ENCODE assay signal across 7 mouse cellular contexts in genomic region chr6:87810713-87811669, GRCm38 (mm10). TPM values are rescaled to one million over a fixed set of nuclear protein-coding genes. Genes with fewer than 3 reads are reported as not detected.
DNase-seq lines count a peak whose midpoint lies in the region; ATAC-seq and TF ChIP-seq lines count a peak whose summit lies in the region.

No protein-coding gene starts in this region.

- 1% methylated on average over 77 of the region's 77 CpGs for WGBS in embryonic facial prominence, embryonic 10.5 days
- WGBS in intestine, postnatal 0 days, result under 1% methylated on average over 68 of the region's 77 CpGs
- under 1% methylated on average over 70 of the region's 77 CpGs for WGBS in limb, embryonic 13.5 days
- under 1% methylated on average over 77 of the region's 77 CpGs for whole genome bisulfite sequencing in midbrain, embryonic 14.5 days

- H3K27ac ChIP-seq in embryonic facial prominence, embryonic 10.5 days (replicated peaks), result peak overlapping the region; percentile 81
- peak overlapping the region; percentile 95 for H3K27ac ChIP-seq in intestine, postnatal 0 days (ENCODE audit: low read depth, low read length)
- peak overlapping the region; percentile 77 for H3K27ac ChIP-seq in limb, embryonic 13.5 days
- H3K27ac ChIP-seq in midbrain, embryonic 14.5 days (replicated peaks; ENCODE audit: low read depth, low read length), result peak overlapping the region; percentile 60

- peak; percentile 60 for DNase-seq in embryonic facial prominence, embryonic 10.5 days (ENCODE audit: low spot score)
- peak; percentile 99 for DNase-seq in heart, adult 11 months
- DNase-seq in midbrain, embryonic 14.5 days, result peak; percentile 68
- DNase-seq in spleen, adult 18-20 months, result peak; percentile 64 to 70

- H3K4me2 ChIP-seq in intestine, postnatal 0 days (replicated peaks; ENCODE audit: low read depth), result peak overlapping the region; percentile 87
- H3K4me2 ChIP-seq in limb, embryonic 13.5 days (replicated peaks), result peak overlapping the region; percentile 95
- H3K4me2 ChIP-seq in midbrain, embryonic 14.5 days (ENCODE audit: low read length), result peak overlapping the region; percentile 93

- H3K27me3 ChIP-seq in embryonic facial prominence, embryonic 10.5 days (replicated peaks; ENCODE audit: low read depth, poor library complexity, severe bottlenecking), result peaks cover 11% of the 10 kb centered on the region
- no peaks in the 10 kb centered on the region for H3K27me3 ChIP-seq in intestine, postnatal 0 days (replicated peaks; ENCODE audit: control insufficient read depth, insufficient read depth, low read length)
- H3K27me3 ChIP-seq in limb, embryonic 13.5 days, result no peaks in the 10 kb centered on the region
- H3K27me3 ChIP-seq in midbrain, embryonic 14.5 days (ENCODE audit: control insufficient read depth, insufficient read depth, low read length), result no peaks in the 10 kb centered on the region

- peak overlapping the region; percentile 92 for H3K9ac ChIP-seq in intestine, postnatal 0 days (ENCODE audit: low read depth, low read length)
- H3K9ac ChIP-seq in limb, embryonic 13.5 days, result peak overlapping the region; percentile 89
- peak overlapping the region; percentile 73 for H3K9ac ChIP-seq in midbrain, embryonic 14.5 days (replicated peaks; ENCODE audit: low read length)

- peaks cover 26% of the 10 kb centered on the region for H3K36me3 ChIP-seq in embryonic facial prominence, embryonic 10.5 days (replicated peaks)
- H3K36me3 ChIP-seq in intestine, postnatal 0 days (ENCODE audit: control insufficient read depth, insufficient read depth), result no peaks in the 10 kb centered on the region
- peaks cover 22% of the 10 kb centered on the region for H3K36me3 ChIP-seq in limb, embryonic 13.5 days
- peaks cover 20% of the 10 kb centered on the region for H3K36me3 ChIP-seq in midbrain, embryonic 14.5 days (ENCODE audit: control insufficient read depth, insufficient read depth, low read length)

- 0 out of 2 replicates have a peak, but pooled peaks have one; percentile 1 for TF ChIP-seq CTCF in intestine, postnatal 0 days (IDR thresholded peaks at IDR 0.05; ENCODE audit: low read depth)

- H3K4me1 ChIP-seq in embryonic facial prominence, embryonic 10.5 days, result peaks cover 33% of the 10 kb centered on the region
- H3K4me1 ChIP-seq in intestine, postnatal 0 days (replicated peaks; ENCODE audit: control insufficient read depth, insufficient read depth, low read length), result 0 out of 2 replicates have a peak, but pooled peaks cover 8% of the 10 kb centered on the region
- peaks cover 26% of the 10 kb centered on the region for H3K4me1 ChIP-seq in limb, embryonic 13.5 days
- H3K4me1 ChIP-seq in midbrain, embryonic 14.5 days (ENCODE audit: control insufficient read depth, insufficient read depth, low read length), result peaks cover 8% of the 10 kb centered on the region; the same call in 1 of the 2 replicates

- no peaks in the 10 kb centered on the region for H3K9me3 ChIP-seq in embryonic facial prominence, embryonic 10.5 days
- H3K9me3 ChIP-seq in intestine, postnatal 0 days (ENCODE audit: control insufficient read depth), result no peaks in the 10 kb centered on the region
- H3K9me3 ChIP-seq in limb, embryonic 13.5 days, result no peaks in the 10 kb centered on the region
- no peaks in the 10 kb centered on the region for H3K9me3 ChIP-seq in midbrain, embryonic 14.5 days (ENCODE audit: control insufficient read depth, low read length)

- ATAC-seq in activated CD4-positive, CD25-positive, alpha-beta regulatory T cell, adult 4 months, result peak; percentile 68
- ATAC-seq in intestine, postnatal 0 days, result peak; percentile 7; the same call in 1 of the 2 replicates
- ATAC-seq in limb, embryonic 13.5 days (ENCODE audit: low FRiP score, low read depth), result peak; percentile 31; the same call in 1 of the 2 replicates
- peak; percentile 24 for ATAC-seq in midbrain, embryonic 14.5 days (ENCODE audit: low FRiP score, low TSS enrichment)

- peak overlapping the region; percentile 78 for H3K4me3 ChIP-seq in embryonic facial prominence, embryonic 10.5 days
- H3K4me3 ChIP-seq in intestine, postnatal 0 days (ENCODE audit: low read depth, low read length), result peak overlapping the region; percentile 89
- H3K4me3 ChIP-seq in limb, embryonic 13.5 days, result peak overlapping the region; percentile 74
- H3K4me3 ChIP-seq in midbrain, embryonic 14.5 days (replicated peaks; ENCODE audit: low read depth, low read length), result peak overlapping the region; percentile 66

RNA-seq across cellular contexts. Expression of gene Rab43, which starts 1.0 kb away (rescaled TPM):
- polyA plus RNA-seq in activated CD4-positive, CD25-positive, alpha-beta regulatory T cell, adult 4 months (2017; shearing (Covaris generic)), result 10 to 100 TPM in 1 of 2 experiments, 1 to 10 TPM in 1; 9.4 to 17.2 TPM
- polyA plus RNA-seq in embryonic facial prominence, embryonic 10.5 days (2016; fragmentation: Nextera tagmentation; extraction: Ambion mirVana), result 4.1 and 5.5 TPM in 2 replicates
- polyA plus RNA-seq in intestine, postnatal 0 days (2015; fragmentation: Nextera tagmentation; extraction: Ambion mirVana), result 25.5 and 25.9 TPM in 2 replicates
- polyA plus RNA-seq in limb, embryonic 13.5 days (2015; fragmentation: Nextera tagmentation; extraction: Ambion mirVana), result 9.8 and 10.3 TPM in 2 replicates
- 9.2 and 9.8 TPM in 2 replicates for polyA plus RNA-seq in midbrain, embryonic 14.5 days (2014; fragmentation: Nextera tagmentation; extraction: Ambion mirVana)

RNA-seq across cellular contexts. Expression of gene Gm45140, which starts 24.6 kb away (rescaled TPM):
- polyA plus RNA-seq in activated CD4-positive, CD25-positive, alpha-beta regulatory T cell, adult 4 months (2017; shearing (Covaris generic)), result 1 to 10 TPM; 2.5 to 3.6 TPM
- 2.8 and 3.2 TPM in 2 replicates for polyA plus RNA-seq in embryonic facial prominence, embryonic 10.5 days (2016; fragmentation: Nextera tagmentation; extraction: Ambion mirVana)
- 1.3 and 2.0 TPM in 2 replicates for polyA plus RNA-seq in intestine, postnatal 0 days (2015; fragmentation: Nextera tagmentation; extraction: Ambion mirVana)
- polyA plus RNA-seq in limb, embryonic 13.5 days (2015; fragmentation: Nextera tagmentation; extraction: Ambion mirVana), result 3.7 and 6.8 TPM in 2 replicates
- polyA plus RNA-seq in midbrain, embryonic 14.5 days (2014; fragmentation: Nextera tagmentation; extraction: Ambion mirVana), result 2.0 and 4.6 TPM in 2 replicates

RNA-seq across cellular contexts. Expression of gene Isy1, which starts 27.6 kb away (rescaled TPM):
- polyA plus RNA-seq in activated CD4-positive, CD25-positive, alpha-beta regulatory T cell, adult 4 months (2017; shearing (Covaris generic)), result 100 to 1,000 TPM in 1 of 2 experiments, 10 to 100 TPM in 1; 82.2 to 102 TPM
- 69.4 and 69.8 TPM in 2 replicates for polyA plus RNA-seq in embryonic facial prominence, embryonic 10.5 days (2016; fragmentation: Nextera tagmentation; extraction: Ambion mirVana)
- polyA plus RNA-seq in intestine, postnatal 0 days (2015; fragmentation: Nextera tagmentation; extraction: Ambion mirVana), result 24.5 and 26.4 TPM in 2 replicates
- 46.7 and 53.7 TPM in 2 replicates for polyA plus RNA-seq in limb, embryonic 13.5 days (2015; fragmentation: Nextera tagmentation; extraction: Ambion mirVana)
- 21.9 and 23.9 TPM in 2 replicates for polyA plus RNA-seq in midbrain, embryonic 14.5 days (2014; fragmentation: Nextera tagmentation; extraction: Ambion mirVana)

RNA-seq across cellular contexts. Expression of gene Gp9, which starts 33.1 kb away (rescaled TPM):
- polyA plus RNA-seq in activated CD4-positive, CD25-positive, alpha-beta regulatory T cell, adult 4 months (2017; shearing (Covaris generic)), result not detected
- 2.6 TPM in 2 replicates for polyA plus RNA-seq in embryonic facial prominence, embryonic 10.5 days (2016; fragmentation: Nextera tagmentation; extraction: Ambion mirVana)
- polyA plus RNA-seq in intestine, postnatal 0 days (2015; fragmentation: Nextera tagmentation; extraction: Ambion mirVana), result 2.1 and 2.3 TPM in 2 replicates
- polyA plus RNA-seq in limb, embryonic 13.5 days (2015; fragmentation: Nextera tagmentation; extraction: Ambion mirVana), result 0.94 and 1.6 TPM in 2 replicates
- polyA plus RNA-seq in midbrain, embryonic 14.5 days (2014; fragmentation: Nextera tagmentation; extraction: Ambion mirVana), result 0.59 and 0.66 TPM in 2 replicates

RNA-seq across cellular contexts. Expression of gene Cnbp, which starts 39.9 kb away (rescaled TPM):
- 1,000 to 10,000 TPM; 1,007 to 1,067 TPM for polyA plus RNA-seq in activated CD4-positive, CD25-positive, alpha-beta regulatory T cell, adult 4 months (2017; shearing (Covaris generic))
- polyA plus RNA-seq in embryonic facial prominence, embryonic 10.5 days (2016; fragmentation: Nextera tagmentation; extraction: Ambion mirVana), result 1,409 and 1,454 TPM in 2 replicates
- 385 and 395 TPM in 2 replicates for polyA plus RNA-seq in intestine, postnatal 0 days (2015; fragmentation: Nextera tagmentation; extraction: Ambion mirVana)
- 1,115 and 1,121 TPM in 2 replicates for polyA plus RNA-seq in limb, embryonic 13.5 days (2015; fragmentation: Nextera tagmentation; extraction: Ambion mirVana)
- 553 and 588 TPM in 2 replicates for polyA plus RNA-seq in midbrain, embryonic 14.5 days (2014; fragmentation: Nextera tagmentation; extraction: Ambion mirVana)

Comparison
In these comparisons a context has a peak if more than half of its experiments do, and no peak if none do; other contexts are left out.
1. Peak in every context shown above with its lines: DNase-seq, ATAC-seq, H3K4me3 ChIP-seq and H3K27ac ChIP-seq.
2. ATAC-seq: peak in every context shown above with its lines; median percentile 68 in activated CD4-positive, CD25-positive, alpha-beta regulatory T cell, adult 4 months; 31 in limb, embryonic 13.5 days; 24 in midbrain, embryonic 14.5 days; 7 in intestine, postnatal 0 days.